Mouse (Mus musculus) mouse embryonic stem cell (cell line): ENCODE measurements around the gene Cyfip2.

Experiments
- in situ Hi-C, 2 experiments: fragments of 300-500 bp; cut with MboI; formaldehyde crosslinking; loops; 1 replicate in 1 of 2; 3 replicates in 1 of 2; pipeline ENCODE4 v1.14.3; 2019 to 2020; ENCODE audit warnings: low sequenced_read_pairs in 2 of 2, low pct_unique_long_range_greater_than_20kb in 1 of 2, mixed read lengths in 1 of 2; ENCODE audit not compliant: unreplicated experiment in 1 of 2

Cyfip2 gene

DNA sequence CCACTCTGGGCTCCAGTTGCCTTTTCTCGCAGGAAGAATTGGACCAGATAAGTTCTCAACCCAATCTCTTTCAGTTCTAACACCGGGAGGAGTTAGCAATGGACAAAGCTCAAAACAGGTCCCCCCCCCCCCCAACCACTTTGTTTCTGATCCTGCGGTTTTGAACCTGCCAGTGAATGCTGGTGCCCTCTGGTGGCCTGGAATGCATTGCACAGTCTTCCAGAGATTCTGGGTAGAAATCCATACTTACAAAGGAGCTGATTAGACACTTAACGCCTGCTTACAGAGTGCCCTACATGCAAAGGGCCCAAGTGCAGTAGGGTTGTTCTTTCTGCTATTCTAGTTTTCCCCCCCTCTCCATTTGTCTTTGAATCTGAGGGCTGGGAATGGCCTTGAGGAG, 54.5 kb downstream of the Cyfip2 start:
- in situ Hi-C loops = loop anchor here (25.0 kb wide), 1 partner anchor 179 kb away; the partner anchor contains the start of gene Med7 (in 2 of the 2)

DNA sequence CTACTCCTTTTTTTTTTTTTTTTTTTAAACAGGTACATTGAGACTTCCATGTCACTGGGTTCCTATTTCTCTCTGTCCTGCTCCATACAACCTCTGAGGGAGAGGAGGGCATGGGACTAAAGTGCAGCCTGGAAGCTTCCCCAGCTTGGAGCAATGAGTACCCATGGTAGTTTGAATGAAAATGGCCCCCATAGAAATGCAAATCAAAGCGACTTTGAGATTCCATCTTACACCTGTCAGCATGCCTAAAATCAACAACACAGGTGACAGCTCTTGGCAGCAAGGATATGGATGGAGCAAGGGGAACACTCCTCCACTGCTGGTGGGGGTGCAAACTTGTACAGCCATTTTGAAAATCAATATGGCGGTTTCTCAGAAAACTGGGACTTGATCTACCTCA, 57.4 kb downstream of the Cyfip2 start:
- in situ Hi-C loops = loop anchor here (25.0 kb wide), 1 partner anchor 182 kb away; the partner anchor contains the start of gene Med7 (in 2 of the 2)

DNA sequence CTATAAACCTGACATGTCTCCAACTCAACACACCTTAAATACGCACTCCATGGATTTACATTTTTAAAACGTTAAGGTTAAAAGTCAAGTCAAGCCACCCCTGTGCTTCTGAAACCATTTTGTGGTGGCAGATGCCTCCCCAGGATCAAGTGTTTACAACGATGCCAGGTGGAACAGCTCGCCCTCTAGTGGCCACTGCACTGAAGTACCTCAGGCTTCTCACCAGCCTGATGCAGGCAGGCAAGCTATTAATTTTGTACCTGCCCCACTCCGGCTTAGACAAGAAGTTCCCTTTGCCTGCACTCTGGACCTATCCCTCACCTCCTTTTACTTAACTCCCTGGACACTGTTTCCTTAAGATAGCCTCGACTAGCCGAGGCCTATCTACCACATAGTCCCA, 60.7 kb downstream of the Cyfip2 start:
- in situ Hi-C loops = loop anchor here (25.0 kb wide), 1 partner anchor 185 kb away; the partner anchor contains the start of gene Med7 (in 2 of the 2)

DNA sequence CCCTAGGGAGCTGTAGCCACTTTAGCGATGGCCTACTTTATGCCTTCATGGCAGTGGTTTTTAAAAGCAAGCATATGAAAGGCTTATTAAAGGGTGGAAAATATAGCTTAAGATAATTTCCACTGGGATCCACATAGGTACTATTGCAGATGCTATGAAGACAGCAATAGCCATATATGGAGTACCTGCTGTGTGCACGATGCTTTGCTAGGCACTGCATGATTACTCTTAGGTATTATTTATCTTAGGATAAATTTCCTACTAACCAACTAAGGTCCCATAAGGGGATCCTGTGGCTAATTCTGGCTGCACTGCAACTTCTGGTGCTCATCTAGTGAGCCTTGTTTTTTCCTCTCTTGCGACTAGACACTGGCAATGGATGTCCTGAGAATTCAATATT, 64.3 kb downstream of the Cyfip2 start:
- in situ Hi-C loops = no loop called here

DNA sequence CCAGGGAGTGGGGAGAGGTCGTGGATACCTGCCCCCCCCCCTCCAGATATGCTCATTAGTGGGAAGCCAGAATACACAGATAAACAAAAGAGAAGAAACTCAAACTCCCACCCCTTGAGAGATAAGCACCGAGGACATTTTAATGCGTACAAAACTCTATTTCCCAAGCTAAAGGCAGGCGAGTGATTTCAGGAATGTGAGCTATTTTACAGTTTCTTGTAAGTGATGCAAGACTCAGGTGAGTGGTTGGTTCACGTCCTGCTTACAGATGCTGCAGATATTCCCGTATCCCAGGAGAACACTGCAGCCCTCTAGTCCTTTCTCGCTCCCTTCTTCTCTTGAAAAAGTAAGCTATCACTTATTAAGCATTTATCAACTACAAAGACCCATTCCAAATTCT, 66.3 kb downstream of the Cyfip2 start:
- in situ Hi-C loops = no loop called here

DNA sequence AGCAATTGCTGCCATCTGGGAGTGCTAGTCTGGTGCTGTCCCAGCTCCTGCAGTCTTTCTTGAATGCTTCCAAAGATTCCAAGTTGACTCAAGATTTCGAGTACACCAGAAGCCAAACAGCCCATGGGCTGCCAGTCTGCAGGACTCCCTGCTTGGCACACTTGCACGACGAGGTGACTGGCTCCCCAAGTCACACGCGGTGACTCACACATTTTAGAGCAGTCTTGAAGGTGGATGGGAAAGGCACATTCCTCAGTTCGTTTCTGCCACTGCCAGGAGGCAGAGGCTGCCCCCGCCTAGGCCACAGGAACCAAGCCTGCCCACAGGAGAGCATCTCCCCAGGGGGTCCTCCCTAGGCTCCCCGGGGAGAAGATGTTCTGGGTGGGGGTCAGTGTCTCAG, 66.7 kb downstream of the Cyfip2 start:
- in situ Hi-C loops = no loop called here

DNA sequence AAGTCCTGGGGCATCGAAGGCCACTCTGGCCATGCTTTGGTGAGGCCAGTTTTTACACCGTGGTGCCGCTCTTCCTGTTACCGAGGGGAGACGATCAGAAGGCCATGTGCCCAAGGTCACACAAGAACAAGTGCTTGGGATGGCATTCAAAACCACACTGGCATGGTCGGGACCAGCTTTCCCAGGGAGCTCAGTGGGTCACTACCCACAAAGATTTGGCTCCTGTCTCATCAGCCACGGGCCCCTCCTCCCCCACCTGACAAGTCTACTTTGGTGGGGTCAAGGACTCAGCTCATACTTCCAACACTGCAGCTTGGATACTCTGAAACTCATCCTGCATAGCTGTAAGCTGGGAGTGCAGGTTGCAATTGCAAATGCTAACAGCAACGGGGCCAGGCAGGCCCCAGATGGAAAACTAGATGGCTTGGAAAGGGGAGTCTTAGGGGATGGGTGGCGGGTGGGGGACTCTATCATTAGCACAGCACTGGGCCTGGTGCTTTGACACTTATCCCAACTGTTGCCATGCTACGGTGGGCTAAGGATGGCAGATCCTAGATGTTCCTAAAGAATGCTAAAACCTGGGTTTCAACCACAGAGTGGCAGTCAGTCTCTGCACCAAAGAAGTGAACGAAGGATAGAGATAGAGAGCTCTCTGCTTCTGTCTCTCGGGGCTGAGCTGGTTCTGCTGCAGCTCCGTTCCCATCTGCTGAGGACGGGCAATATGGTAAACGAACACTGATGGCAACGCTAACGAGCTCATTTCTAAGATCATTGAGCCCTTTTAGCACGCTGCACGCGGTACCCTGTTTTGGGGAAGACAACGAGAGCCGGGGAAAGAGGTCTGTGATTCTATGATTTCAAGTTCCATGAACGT, 67.7 kb downstream of the Cyfip2 start:
- in situ Hi-C loops = no loop called here

DNA sequence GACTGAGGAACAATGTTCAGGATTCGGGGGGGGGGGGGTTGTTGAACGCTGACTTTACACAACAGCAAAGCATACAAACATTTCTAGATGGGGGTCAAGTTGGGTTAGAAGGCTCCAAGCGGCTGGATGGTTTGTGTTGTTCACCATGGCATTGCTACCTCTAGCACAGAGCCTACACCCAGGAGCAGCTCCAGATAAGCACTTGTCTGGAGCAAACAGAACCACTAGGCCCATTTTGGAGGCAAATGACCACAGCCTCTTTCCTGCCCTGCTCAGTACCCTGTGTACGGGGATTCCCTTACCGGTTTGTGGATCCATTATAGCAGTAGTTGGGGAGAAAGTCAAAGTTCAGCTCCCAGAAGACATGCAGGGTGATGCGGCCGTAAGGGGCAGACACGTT, 70.7 kb downstream of the Cyfip2 start:
- in situ Hi-C loops = no loop called here

DNA sequence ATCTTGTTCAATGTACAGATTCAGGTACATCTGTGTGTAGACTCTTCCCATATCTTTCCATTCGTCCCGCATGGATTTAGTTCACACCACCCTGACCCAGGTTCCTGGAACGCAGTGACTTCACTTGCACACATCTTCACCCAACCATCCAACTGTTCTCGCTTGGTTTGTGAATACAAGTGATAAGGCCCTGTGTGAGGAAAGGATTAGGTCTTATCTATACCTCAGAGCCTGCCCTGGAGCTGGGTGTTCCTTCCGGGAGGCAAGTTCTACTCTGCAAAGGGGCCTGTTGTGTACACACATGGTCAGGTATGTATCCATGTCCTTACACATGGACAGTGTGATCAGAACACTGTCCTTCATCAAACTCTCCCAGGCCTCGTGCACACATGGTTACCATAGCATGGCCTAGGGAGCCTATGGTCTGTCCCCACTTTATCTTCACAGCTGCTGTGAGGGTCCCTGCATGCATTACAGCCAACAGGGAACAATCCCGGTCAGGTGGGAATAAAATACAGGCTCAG, 71.4 kb downstream of the Cyfip2 start:
- in situ Hi-C loops = no loop called here

DNA sequence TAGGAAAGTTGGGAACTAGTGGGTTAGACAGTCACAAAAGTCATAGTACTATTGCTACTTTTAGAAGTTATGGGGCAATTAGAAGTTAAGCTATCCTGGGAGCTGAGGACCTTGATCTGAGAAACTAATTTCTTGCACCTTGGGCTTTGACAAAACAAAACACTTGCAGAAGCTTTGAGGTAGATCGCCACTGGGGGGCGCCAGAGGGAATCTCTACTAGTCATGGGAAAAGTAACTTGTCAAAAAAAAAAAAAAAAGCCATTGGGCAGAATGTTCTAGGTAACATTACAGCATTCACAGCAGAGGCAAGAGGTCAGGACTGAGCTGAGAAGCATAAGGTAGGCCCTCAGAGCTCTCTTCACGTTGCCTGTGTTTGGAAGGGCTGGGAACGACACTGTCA, 75.7 kb downstream of the Cyfip2 start:
- in situ Hi-C loops = no loop called here

DNA sequence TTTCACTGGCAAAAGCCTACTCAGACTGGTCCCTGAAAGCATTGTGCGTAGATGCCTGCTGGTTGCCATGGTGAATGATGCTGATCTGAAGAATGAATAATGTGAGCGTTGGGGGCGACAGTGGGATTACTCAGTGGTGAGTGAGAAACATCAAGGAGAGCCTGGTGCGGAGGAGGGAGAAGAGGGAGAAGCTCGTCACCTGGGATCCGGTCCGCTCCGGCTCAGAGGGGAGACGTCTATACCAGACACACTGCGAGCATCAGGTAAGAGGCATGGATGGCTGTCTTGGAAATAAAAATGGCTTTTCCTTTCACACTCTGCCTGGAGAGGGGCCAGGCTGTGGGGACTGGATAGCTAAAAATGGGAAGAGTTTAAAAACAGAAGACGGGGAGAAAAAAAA, 77.3 kb downstream of the Cyfip2 start, which contains the start of gene Fndc9:
TSS of gene Fndc9 (plus strand) at position 198 of the 400 bp plus-strand sequence.
- in situ Hi-C loops = no loop called here

DNA sequence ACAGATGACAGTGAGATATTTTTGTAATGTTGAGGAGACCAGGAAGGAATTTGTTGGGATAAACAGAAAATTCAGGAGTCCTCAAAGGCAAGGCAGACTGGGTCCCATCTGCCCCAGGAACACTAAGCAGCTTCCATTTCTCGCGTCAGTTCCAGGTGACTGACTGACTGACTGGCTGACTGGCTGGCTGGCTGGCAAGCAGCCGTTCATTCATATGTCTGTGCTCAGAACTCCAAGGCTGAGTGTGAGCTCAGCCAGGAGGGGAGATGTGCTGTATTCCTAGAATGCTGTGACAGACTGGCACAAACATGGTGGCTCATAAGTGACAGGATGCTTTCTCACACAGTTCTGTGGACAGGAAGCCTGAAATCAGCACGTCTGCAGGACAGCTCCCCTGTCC, 78.7 kb downstream of the Cyfip2 start:
- in situ Hi-C loops = no loop called here

DNA sequence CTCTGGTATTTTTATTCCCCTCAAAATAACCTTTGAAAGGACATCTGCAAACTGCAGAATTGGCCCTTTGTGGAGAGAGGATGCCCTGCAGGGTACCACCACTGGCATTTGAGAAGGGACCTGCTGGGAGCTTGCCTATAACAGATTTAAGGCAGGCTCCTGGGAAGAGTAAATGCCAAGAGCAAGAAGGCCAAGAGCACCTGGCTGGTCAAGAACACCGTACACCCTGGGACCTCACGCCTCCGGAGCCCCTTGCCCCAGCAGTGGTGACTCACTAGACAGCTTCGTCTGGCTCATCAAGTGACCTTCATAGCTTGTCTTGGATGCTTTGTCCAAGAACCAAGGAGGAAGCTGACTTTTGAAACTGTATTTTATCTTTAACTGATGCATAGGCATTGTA, 79.9 kb downstream of the Cyfip2 start:
- in situ Hi-C loops = no loop called here

DNA sequence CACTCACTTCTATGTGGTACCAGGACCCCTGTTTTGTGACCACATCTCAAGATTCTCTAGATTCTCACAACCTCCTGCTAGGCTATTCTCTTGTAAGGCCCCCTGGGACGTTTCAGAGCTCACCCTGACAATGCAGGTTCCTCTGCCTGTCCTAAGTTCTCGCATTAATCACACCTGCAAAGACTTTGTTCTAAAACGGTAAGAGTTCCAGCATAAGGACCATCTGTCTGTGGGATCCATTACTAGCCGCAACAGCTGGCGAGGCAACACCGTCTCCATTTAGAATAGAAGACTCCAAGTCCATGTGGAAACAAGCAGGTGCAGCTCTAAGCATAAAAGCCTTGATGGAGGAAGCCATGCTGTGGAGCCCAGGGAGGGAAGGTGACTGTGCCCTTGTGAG, 82.5 kb downstream of the Cyfip2 start:
- in situ Hi-C loops = no loop called here

DNA sequence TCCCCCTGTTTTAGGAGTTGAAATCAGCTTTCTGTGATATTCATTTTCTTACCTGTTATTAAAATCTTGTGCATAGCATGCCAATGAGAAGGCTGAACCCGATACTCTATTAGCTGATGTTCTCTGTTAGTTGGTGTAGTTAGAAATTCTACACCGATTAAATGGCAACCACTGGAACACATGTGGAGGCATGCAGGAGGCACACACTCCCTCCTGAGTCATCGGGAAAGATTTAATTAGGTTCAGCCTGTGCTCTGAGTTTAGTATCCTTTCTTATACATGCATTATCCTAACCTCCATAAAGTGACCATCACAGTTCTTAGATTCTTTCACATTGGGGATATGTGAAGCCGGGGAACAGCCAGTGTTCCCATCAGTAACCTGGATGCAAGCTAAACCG, 87.3 kb downstream of the Cyfip2 start:
- in situ Hi-C loops = no loop called here

DNA sequence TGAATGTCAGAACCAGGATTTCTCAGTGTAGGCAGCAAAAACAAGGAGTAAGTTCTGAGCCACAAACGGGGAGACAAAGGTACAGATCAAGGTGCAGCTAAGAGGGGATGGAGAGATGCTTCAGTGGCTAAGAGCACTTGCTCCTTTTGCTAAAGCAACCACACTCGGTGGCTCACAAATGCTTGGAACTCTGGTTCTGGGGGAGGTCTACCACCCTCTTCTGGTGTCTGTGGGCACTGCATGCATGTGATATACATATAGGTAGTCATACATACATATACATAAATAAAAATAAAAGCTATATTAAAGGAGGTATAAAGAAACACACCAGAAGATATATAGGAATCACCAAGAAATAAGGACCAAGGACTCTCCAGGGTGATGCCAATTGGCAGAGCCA, 89.1 kb downstream of the Cyfip2 start:
- in situ Hi-C loops = loop anchor here in 1 of 2 experiments (25.0 kb wide), 1 partner anchor 186 kb away; no protein-coding TSS in a partner anchor

DNA sequence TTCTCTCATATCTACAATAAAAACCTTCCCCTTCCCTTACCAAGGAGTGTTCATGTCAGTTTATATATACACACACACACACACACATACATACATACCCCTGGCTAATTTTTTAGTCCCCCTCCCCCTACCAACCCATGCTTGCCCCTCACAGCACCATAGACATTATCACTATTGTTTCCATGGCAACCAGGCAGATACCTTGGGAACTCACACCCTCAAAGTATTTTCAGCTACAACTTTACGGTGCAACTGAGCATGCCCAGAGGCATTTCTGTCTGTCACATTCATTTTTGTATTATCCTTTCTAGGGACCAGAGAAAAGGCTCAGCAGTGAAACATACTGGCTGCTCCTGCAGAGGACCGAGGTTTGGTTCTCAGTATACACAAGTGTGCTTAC, 92.4 kb downstream of the Cyfip2 start:
- in situ Hi-C loops = loop anchor here in 1 of 2 experiments (25.0 kb wide), 1 partner anchor 183 kb away; no protein-coding TSS in a partner anchor

DNA sequence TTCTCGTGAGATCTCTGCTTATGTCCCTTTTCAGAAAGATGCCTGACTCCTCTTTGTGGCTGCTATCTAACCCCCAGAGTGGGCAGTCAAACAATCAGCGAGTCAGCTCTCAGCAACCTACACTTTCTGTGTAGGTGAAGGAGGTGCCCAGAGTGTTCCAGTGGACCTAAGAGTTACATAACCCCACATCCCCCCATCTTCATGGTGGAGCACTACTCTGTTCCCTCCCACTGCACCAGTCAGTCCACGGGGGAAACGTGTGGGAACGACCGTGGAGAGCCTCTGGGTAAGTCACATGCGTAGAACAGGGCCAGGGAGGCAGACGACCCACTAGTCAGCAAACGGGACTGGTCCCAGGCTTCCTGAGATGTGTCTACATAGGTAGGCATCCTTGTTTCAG, 93.3 kb downstream of the Cyfip2 start:
- in situ Hi-C loops = loop anchor here in 1 of 2 experiments (25.0 kb wide), 1 partner anchor 182 kb away; no protein-coding TSS in a partner anchor

DNA sequence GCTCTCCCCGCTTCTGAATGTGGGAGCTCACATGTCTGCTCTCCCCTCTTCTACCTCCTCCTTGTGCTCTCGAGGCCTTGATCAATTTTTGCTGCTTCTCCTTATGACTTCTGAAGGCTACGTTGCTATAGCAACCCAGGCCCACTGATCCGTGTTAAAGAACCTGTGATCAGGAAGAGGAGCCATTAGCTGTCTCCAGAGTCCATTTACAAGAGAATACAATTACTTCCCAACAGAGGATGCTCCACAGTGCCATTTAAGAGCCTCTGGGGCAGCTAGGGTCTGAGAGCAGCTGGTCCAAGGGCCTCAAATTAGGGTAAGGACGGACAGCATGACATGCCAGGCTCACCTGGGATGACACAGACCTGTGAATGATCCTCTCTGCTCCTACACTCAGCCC, 94.1 kb downstream of the Cyfip2 start:
- in situ Hi-C loops = loop anchor here in 1 of 2 experiments (25.0 kb wide), 1 partner anchor 181 kb away; no protein-coding TSS in a partner anchor
